Mouse (Mus musculus): ENCODE measurements at regions not wholly inside any gene's neighbourhood (a gene's known extent, or its start where the extent isn't known, plus 50 kb on each side); places are given as distances from the start of the nearest gene placed in this dataset.
A peak's percentile ranks its signal among the peaks of the same experiment; 100 is the strongest.

GRCm38 (mm10) chr11:45701506-45701905, 150.3 kb upstream of the Clint1 start:
- DNase-seq = no peak
- intact Hi-C loops (cut with DNase I; ENCODE audit: low total_unique reads) = no loop called here

GRCm38 (mm10) chr11:45702916-45703315, 148.9 kb upstream of the Clint1 start:
- no peak for DNase-seq
- intact Hi-C loops (cut with DNase I; ENCODE audit: low total_unique reads) = no loop called here

DNA sequence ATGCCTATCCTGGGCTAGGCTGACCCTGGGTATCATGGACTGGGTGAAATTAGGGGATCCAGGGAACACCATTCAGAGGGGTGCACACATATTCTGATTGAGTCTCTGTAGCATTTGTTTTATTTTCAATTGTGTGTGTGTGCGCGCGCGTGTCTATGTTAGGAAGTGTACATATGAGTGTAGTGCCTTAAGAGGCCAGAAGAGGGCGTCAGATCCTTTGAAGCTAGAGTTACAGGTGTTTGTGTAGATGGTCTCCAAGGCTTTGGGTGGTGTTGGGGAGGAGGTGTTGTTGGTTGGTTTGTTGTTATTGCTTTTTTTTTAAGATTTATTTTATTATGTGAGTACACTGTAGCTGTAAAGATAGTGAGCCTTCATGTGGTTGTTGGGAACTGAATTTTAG, 147.4 kb upstream of the Clint1 start:
- no peak for DNase-seq
- intact Hi-C loops (cut with DNase I; ENCODE audit: low total_unique reads) = no loop called here

DNA sequence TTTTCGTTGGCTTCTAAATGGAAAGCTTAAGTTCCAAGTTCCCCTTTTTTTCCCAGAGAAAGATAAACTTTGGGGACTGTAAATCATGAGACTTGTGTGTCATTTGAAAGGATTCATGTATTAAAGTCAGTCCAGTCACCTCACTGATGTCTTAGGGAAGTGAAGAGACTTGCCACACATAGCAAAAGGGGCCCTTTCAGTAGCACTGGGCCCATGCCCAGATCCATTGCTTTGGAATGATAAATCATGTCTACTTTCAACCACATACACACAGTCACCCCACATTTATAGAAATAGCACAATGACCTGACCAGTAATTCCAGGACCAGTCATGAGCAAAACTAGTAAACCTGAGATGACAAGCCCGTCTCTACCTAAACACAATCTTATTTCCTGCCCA, 133.2 kb upstream of the Clint1 start:
- no peak for DNase-seq

GRCm38 (mm10) chr11:45719821-45720220, 132.0 kb upstream of the Clint1 start:
- no peak for DNase-seq
- intact Hi-C loops (cut with DNase I; ENCODE audit: low total_unique reads) = no loop called here

More for the DNA sequence above, 133.2 kb upstream of the Clint1 start:
- intact Hi-C loops (cut with DNase I; ENCODE audit: low total_unique reads) = no loop called here

DNA sequence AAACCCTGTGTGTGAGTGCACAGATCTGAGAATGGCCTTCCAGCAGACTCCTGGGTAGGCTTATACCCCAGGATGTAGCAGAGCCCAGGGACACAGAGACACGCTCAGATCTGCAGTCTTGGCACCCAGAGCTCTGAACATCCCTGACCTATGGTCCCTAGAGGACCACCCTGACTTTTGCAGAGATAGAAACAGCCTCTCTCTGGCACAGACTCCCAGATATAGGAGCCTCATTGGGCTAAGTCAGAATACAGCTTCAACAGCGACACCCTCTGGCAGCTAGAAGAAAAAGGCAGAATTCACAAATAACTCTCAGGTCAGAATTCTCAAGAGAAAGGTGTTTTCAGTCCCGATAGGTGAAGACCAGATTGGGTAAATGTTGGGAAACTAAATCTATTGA, 115.3 kb upstream of the Clint1 start:
- intact Hi-C loops (cut with DNase I; ENCODE audit: low total_unique reads) = no loop called here
- no peak for DNase-seq

GRCm38 (mm10) chr11:45738331-45738730, 113.5 kb upstream of the Clint1 start:
- intact Hi-C loops (cut with DNase I; ENCODE audit: low total_unique reads) = no loop called here
- DNase-seq = no peak

- intact Hi-C loops (cut with DNase I; ENCODE audit: low total_unique reads) = no loop called here
- DNase-seq = no peak
Observed at GRCm38 (mm10) chr11:45745941-45746340, 105.9 kb upstream of the Clint1 start.

DNA sequence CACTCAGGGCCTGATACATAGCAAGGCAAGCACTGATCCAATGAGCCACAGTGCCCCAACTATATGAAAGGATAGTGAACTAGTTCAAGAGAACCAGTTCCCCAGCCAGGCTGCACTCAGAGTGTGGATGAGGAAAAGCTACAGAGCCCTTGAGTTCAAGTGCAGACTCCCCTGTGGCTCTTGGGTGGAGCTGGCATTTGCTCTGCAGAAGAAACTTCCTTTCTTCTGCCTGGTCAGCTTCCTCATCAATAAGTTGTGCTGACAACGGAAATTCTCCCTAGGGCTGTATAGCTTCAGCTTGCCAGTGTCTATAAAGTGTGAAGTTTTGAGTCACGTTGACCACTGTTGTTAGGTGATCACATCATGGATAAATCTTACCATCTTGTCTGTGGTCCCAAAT, 101.6 kb upstream of the Clint1 start:
- intact Hi-C loops (cut with DNase I; ENCODE audit: low total_unique reads) = loop anchor here (10.0 kb wide), 1 partner anchor 135 kb away; no protein-coding TSS in a partner anchor
- DNase-seq = no peak

- DNase-seq = peak; percentile 24
- intact Hi-C loops (cut with DNase I; ENCODE audit: low total_unique reads) = loop anchor here (10.0 kb wide), 1 partner anchor 133 kb away; no protein-coding TSS in a partner anchor
Observed at GRCm38 (mm10) chr11:45752237-45752636, 99.6 kb upstream of the Clint1 start.

GRCm38 (mm10) chr11:45752791-45753190, 99.1 kb upstream of the Clint1 start:
- DNase-seq = no peak
- intact Hi-C loops (cut with DNase I; ENCODE audit: low total_unique reads) = loop anchor here (10.0 kb wide), 1 partner anchor 132 kb away; no protein-coding TSS in a partner anchor

- intact Hi-C loops (cut with DNase I; ENCODE audit: low total_unique reads) = no loop called here
- no peak for DNase-seq
Observed at GRCm38 (mm10) chr11:45767081-45767480, 84.8 kb upstream of the Clint1 start.

GRCm38 (mm10) chr11:45782435-45782834, 69.4 kb upstream of the Clint1 start:
- intact Hi-C loops (cut with DNase I; ENCODE audit: low total_unique reads) = no loop called here
- DNase-seq = no peak

- no peak for DNase-seq
- intact Hi-C loops (cut with DNase I; ENCODE audit: low total_unique reads) = no loop called here
Observed at GRCm38 (mm10) chr11:45785806-45786205, 66.0 kb upstream of the Clint1 start.

DNA sequence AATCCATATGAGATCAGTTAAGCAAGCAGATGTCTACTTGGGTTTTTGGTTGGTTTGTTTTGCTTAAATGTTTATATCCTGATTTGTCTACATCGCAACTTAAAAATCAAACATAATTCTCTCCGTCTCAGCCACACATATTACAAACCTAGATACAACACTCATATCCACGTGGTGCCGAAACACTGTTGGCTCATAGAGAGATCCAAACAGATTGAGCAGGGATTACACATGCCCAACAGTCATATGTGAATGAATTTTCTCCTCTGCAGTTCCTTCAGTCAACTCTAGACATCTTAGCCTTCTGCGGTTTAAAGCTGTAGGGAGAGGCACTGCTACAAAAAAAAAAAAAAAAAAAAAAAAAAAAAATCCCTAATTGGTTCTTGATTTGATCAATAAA, 64.4 kb upstream of the Clint1 start:
- DNase-seq = no peak
- intact Hi-C loops (cut with DNase I; ENCODE audit: low total_unique reads) = no loop called here

DNA sequence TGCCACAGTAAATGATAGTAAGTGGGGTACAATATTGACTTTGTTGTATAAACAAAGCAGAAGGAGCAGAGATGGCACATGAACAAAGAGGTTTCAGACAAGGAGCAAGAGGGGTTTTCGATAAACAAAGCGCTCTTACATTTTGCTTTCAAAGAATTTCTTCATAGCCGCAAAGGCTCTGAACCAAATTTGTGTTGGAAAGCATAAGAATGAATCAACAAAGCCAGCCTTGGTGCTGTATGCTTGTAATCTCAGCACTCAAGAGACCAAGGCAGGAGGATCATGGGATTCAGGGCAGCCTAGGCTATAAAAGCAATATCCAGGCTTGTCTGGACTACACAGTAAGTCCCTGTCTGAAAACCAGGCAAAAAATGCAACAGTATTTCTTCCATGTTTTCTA, 62.0 kb upstream of the Clint1 start:
- intact Hi-C loops (cut with DNase I; ENCODE audit: low total_unique reads) = loop anchor here (10.0 kb wide), 1 partner anchor 85 kb away; no protein-coding TSS in a partner anchor

DNA sequence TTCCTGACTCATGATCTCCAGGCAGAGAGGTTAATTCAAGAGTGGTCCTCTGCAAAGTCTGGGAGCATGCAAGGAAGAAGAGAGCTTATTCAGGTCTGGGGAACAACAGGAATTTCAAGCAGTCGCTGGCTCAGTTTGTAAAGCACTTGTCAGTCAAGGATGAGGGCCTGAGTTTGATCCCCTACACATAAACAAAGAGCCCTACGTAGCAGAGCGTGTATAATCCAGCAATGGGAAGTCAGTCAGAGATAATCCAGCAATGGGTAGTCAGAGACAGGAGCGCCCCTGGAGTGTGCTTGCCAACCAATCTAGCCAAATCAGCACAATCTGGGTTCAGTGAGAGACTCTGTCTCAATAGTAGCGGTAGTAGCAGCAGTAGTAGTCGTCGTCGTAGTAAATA, 61.3 kb upstream of the Clint1 start:
- no peak for DNase-seq
- intact Hi-C loops (cut with DNase I; ENCODE audit: low total_unique reads) = loop anchor here (10.0 kb wide), 1 partner anchor 84 kb away; no protein-coding TSS in a partner anchor

More for the DNA sequence above, 62.0 kb upstream of the Clint1 start:
- no peak for DNase-seq

- intact Hi-C loops (cut with DNase I; ENCODE audit: low total_unique reads) = loop anchor here (10.0 kb wide), 1 partner anchor 83 kb away; no protein-coding TSS in a partner anchor
Observed at GRCm38 (mm10) chr11:45791696-45792095, 60.2 kb upstream of the Clint1 start.

DNA sequence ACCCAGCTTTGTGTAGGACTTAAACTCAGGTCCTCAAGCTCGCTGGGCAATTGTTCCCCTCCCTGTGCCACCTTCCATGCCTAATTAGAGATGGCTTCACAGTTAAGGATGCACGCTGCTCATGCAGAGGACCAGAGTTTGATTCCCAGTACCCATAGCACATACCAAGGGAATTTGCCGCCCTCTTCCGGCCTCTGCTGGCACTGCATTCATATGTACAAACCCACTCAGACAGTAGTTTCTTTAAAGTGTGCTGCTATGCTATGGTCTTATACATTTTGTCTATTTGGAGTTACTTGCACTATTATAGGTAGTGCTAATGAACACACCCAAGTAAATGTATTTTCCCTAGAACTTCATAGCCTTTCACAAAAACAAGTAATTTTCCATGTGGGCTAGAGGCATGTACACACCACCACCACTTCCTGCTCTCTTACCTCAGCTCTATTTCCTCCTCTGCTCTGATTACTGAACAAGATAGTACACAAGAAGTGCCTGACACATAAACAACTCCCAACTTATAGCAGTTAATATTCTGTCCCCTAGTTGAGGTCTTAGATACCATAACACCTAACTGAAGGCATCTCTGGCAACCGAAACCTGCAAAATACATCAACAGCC, 57.4 kb upstream of the Clint1 start:
- no peak for DNase-seq
- intact Hi-C loops (cut with DNase I; ENCODE audit: low total_unique reads) = loop anchor here (10.0 kb wide), 1 partner anchor 80 kb away; no protein-coding TSS in a partner anchor

More at GRCm38 (mm10) chr11:45791696-45792095, 60.2 kb upstream of the Clint1 start:
- DNase-seq = no peak

DNA sequence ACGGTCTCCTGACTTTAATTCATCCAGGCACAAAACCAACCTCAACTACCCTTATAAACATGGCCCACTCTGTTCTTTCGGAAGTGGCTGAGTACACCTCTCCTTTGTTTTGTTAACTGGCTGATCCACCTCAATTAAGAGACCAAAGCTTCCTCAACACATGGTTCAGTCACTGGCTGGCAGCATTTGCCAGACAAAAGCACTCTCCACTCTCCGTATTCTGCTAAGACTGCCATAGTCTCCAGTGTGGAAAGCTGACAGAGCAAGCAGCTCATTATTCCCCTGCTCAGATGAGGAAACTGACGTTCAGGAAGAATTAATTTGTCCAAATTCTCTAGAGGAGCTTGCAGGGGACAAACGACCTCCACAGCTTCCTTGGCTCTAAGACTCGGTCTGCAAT, 56.5 kb upstream of the Clint1 start:
- intact Hi-C loops (cut with DNase I; ENCODE audit: low total_unique reads) = loop anchor here (10.0 kb wide), 1 partner anchor 79 kb away; no protein-coding TSS in a partner anchor
- DNase-seq = no peak

- DNase-seq = peak; percentile 69
- intact Hi-C loops (cut with DNase I; ENCODE audit: low total_unique reads) = loop anchor here (10.0 kb wide), 1 partner anchor 79 kb away; no protein-coding TSS in a partner anchor
Observed at GRCm38 (mm10) chr11:45795731-45796130, 56.1 kb upstream of the Clint1 start.
